Mouse (Mus musculus): ENCODE data around the gene Olfr478. TPM values are rescaled to one million over a fixed set of nuclear protein-coding genes. Genes with fewer than 3 reads are reported as not detected.
"Not testable (repeated sequence)": the region's sequence is repeated elsewhere in the genome, so short reads cannot be mapped to it uniquely, and the experiment has no call there.

Olfr478 gene
- not detected in 2 replicates for polyA plus RNA-seq (2012; rRNA removed)

GRCm38 (mm10) chr7:108033889-108034288 lies at the start of gene Olfr478:
TSS of gene Olfr478 (minus strand) at chr7:108033989.
- TF ChIP-seq POLR2A (IDR thresholded peaks at IDR 0.05; ENCODE audit: borderline replicate concordance, insufficient read depth, low read length) = no peak
- no peak for TF ChIP-seq CTCF (IDR thresholded peaks at IDR 0.05; ENCODE audit: borderline replicate concordance, insufficient read depth, low read depth, low read length)
- 69% methylated on average over 3 of the region's 3 CpGs for WGBS
- no peak for DNase-seq
- Histone ChIP-seq H3K4me1 (ENCODE audit: control insufficient read depth, insufficient read depth, low read length) (no peaks in the 10 kb centered on the region), H3K27ac (ENCODE audit: insufficient read depth, low read length) (no peak within 1 kb of the TSS), H3K4me3 (replicated peaks; ENCODE audit: insufficient read depth, low read depth, low read length) (no peak within 1 kb of the TSS), H3K27me3 (ENCODE audit: control insufficient read depth, insufficient read depth, low read length) (no peaks in the 10 kb centered on the region)

- Histone ChIP-seq H3K4me3 (replicated peaks; ENCODE audit: insufficient read depth, low read depth, low read length) (no peak within 1 kb of the TSS), H3K27me3 (ENCODE audit: control insufficient read depth, insufficient read depth, low read length) (no peaks in the 10 kb centered on the region), H3K4me1 (ENCODE audit: control insufficient read depth, insufficient read depth, low read length) (no peaks in the 10 kb centered on the region), H3K27ac (ENCODE audit: insufficient read depth, low read length) (no peak within 1 kb of the TSS)
- no peak for TF ChIP-seq POLR2A (IDR thresholded peaks at IDR 0.05; ENCODE audit: borderline replicate concordance, insufficient read depth, low read length)
- DNase-seq = no peak
Observed at GRCm38 (mm10) chr7:108079555-108079954, 45.8 kb upstream of the Olfr478 start, which contains the start of gene Olfr481. TSS of gene Olfr481 (plus strand) at chr7:108079855.

GRCm38 (mm10) chr7:108067246-108067645 lies 33.5 kb upstream of the Olfr478 start, which contains the start of gene Olfr480:
TSS of gene Olfr480 (minus strand) at chr7:108067346.
- Histone ChIP-seq H3K27me3 (ENCODE audit: control insufficient read depth, insufficient read depth, low read length) (no peaks in the 10 kb centered on the region), H3K4me3 (replicated peaks; ENCODE audit: insufficient read depth, low read depth, low read length) (no peak within 1 kb of the TSS), H3K4me1 (ENCODE audit: control insufficient read depth, insufficient read depth, low read length) (no peaks in the 10 kb centered on the region), H3K27ac (ENCODE audit: insufficient read depth, low read length) (no peak within 1 kb of the TSS)
- no peak for TF ChIP-seq CTCF (IDR thresholded peaks at IDR 0.05; ENCODE audit: borderline replicate concordance, insufficient read depth, low read depth, low read length)
- TF ChIP-seq POLR2A (IDR thresholded peaks at IDR 0.05; ENCODE audit: borderline replicate concordance, insufficient read depth, low read length) = no peak
- WGBS = 69% methylated on average over 1 of the region's 1 CpGs
- no peak for DNase-seq

GRCm38 (mm10) chr7:108050393-108050792 lies 16.6 kb upstream of the Olfr478 start, which contains the start of gene Olfr479:
TSS of gene Olfr479 (plus strand) at chr7:108050693.
- no peaks in the 10 kb centered on the region for H3K4me1 ChIP-seq (ENCODE audit: control insufficient read depth, insufficient read depth, low read length)
- no peak within 1 kb of the TSS for H3K4me3 ChIP-seq (replicated peaks; ENCODE audit: insufficient read depth, low read depth, low read length)
- WGBS = 91% methylated on average over 2 of the region's 2 CpGs

GRCm38 (mm10) chr7:108014256-108014655 lies 19.5 kb downstream of the Olfr478 start:
- not testable (repeated sequence) for H3K4me1 ChIP-seq (ENCODE audit: control insufficient read depth, insufficient read depth, low read length); H3K27ac ChIP-seq (ENCODE audit: insufficient read depth, low read length); DNase-seq; H3K27me3 ChIP-seq (ENCODE audit: control insufficient read depth, insufficient read depth, low read length); H3K4me3 ChIP-seq (replicated peaks; ENCODE audit: insufficient read depth, low read depth, low read length)

More at GRCm38 (mm10) chr7:108050393-108050792, 16.6 kb upstream of the Olfr478 start, which contains the start of gene Olfr479:
- no peak within 1 kb of the TSS for H3K27ac ChIP-seq (ENCODE audit: insufficient read depth, low read length)
- DNase-seq = no peak
- TF ChIP-seq POLR2A (IDR thresholded peaks at IDR 0.05; ENCODE audit: borderline replicate concordance, insufficient read depth, low read length) (no peak), CTCF (IDR thresholded peaks at IDR 0.05; ENCODE audit: borderline replicate concordance, insufficient read depth, low read depth, low read length) (no peak)
- no peaks in the 10 kb centered on the region for H3K27me3 ChIP-seq (ENCODE audit: control insufficient read depth, insufficient read depth, low read length)

- WGBS = 87% methylated on average over 2 of the region's 2 CpGs
Observed at GRCm38 (mm10) chr7:107986393-107986792, 47.4 kb downstream of the Olfr478 start, which contains the start of gene Olfr477. TSS of gene Olfr477 (plus strand) at chr7:107986693.

More at GRCm38 (mm10) chr7:107986393-107986792, 47.4 kb downstream of the Olfr478 start, which contains the start of gene Olfr477:
- Histone ChIP-seq H3K4me1 (ENCODE audit: control insufficient read depth, insufficient read depth, low read length) (no peaks in the 10 kb centered on the region), H3K27ac (ENCODE audit: insufficient read depth, low read length) (no peak within 1 kb of the TSS), H3K4me3 (replicated peaks; ENCODE audit: insufficient read depth, low read depth, low read length) (no peak within 1 kb of the TSS), H3K27me3 (ENCODE audit: control insufficient read depth, insufficient read depth, low read length) (no peaks in the 10 kb centered on the region)
- TF ChIP-seq CTCF (IDR thresholded peaks at IDR 0.05; ENCODE audit: borderline replicate concordance, insufficient read depth, low read depth, low read length) = no peak
- no peak for TF ChIP-seq POLR2A (IDR thresholded peaks at IDR 0.05; ENCODE audit: borderline replicate concordance, insufficient read depth, low read length)
- DNase-seq = no peak

Other genes starting within 250 kb of the Olfr478 start
- not detected in 2 replicates for gene Ovch2, start 232.8 kb downstream of the Olfr478 start, polyA plus RNA-seq (2012; rRNA removed)
- not detected in 2 replicates for gene Olfr467, start 221.7 kb downstream of the Olfr478 start, polyA plus RNA-seq (2012; rRNA removed)
- gene Olfr469, start 208.4 kb downstream of the Olfr478 start, polyA plus RNA-seq (2012; rRNA removed) = not detected in 2 replicates
- not detected in 2 replicates for gene Olfr470, start 186.5 kb downstream of the Olfr478 start, polyA plus RNA-seq (2012; rRNA removed)
- gene Olfr472, start 136.1 kb downstream of the Olfr478 start, polyA plus RNA-seq (2012; rRNA removed) = not detected in 2 replicates
- not detected in 2 replicates for gene Olfr473, start 103.5 kb downstream of the Olfr478 start, polyA plus RNA-seq (2012; rRNA removed)
- not detected in 2 replicates for gene Olfr474, start 79.3 kb downstream of the Olfr478 start, polyA plus RNA-seq (2012; rRNA removed)
- not detected in 2 replicates for gene Olfr476, start 69.2 kb downstream of the Olfr478 start, polyA plus RNA-seq (2012; rRNA removed)
- gene Olfr477, start 47.3 kb downstream of the Olfr478 start, polyA plus RNA-seq (2012; rRNA removed) = not detected in 2 replicates
- not detected in 2 replicates for gene Olfr479, start 16.7 kb upstream of the Olfr478 start, polyA plus RNA-seq (2012; rRNA removed)
- gene Olfr480, start 33.4 kb upstream of the Olfr478 start, polyA plus RNA-seq (2012; rRNA removed) = not detected in 2 replicates
- gene Olfr481, start 45.9 kb upstream of the Olfr478 start, polyA plus RNA-seq (2012; rRNA removed) = not detected in 2 replicates
- not detected in 2 replicates for gene Olfr482, start 63.6 kb upstream of the Olfr478 start, polyA plus RNA-seq (2012; rRNA removed)
- not detected in 2 replicates for gene Olfr483, start 66.9 kb upstream of the Olfr478 start, polyA plus RNA-seq (2012; rRNA removed)
- gene Olfr484, start 93.5 kb upstream of the Olfr478 start, polyA plus RNA-seq (2012; rRNA removed) = not detected in 2 replicates
- gene Olfr485, start 125.9 kb upstream of the Olfr478 start, polyA plus RNA-seq (2012; rRNA removed) = not detected in 2 replicates
- gene Olfr486, start 138.8 kb upstream of the Olfr478 start, polyA plus RNA-seq (2012; rRNA removed) = not detected in 2 replicates
- gene Olfr487, start 180.6 kb upstream of the Olfr478 start, polyA plus RNA-seq (2012; rRNA removed) = not detected in 2 replicates
- not detected in 2 replicates for gene Olfr488, start 224.4 kb upstream of the Olfr478 start, polyA plus RNA-seq (2012; rRNA removed)